Mouse (Mus musculus) MEL (cell line): Measurements from ENCODE around the gene AA467197. TPM values are rescaled to one million over a fixed set of nuclear protein-coding genes. Genes with fewer than 3 reads are reported as not detected.

Source experiments
- DNase-seq: peaks from one replicate; pipeline ENCODE4 v3.0.0; 2011; ENCODE audit warnings: low read depth, low spot score
- H3K27ac ChIP-seq: 2 replicates; pipeline ENCODE4 v1.5.1; 2012; ENCODE audit warnings: low read depth, mild to moderate bottlenecking, control low read depth, low read length, moderate library complexity; ENCODE audit not compliant: control insufficient read depth
- H3K27me3 ChIP-seq, 2 experiments: fragments of 150-350 bp in 1 of 2; sonication (generic) in 1 of 2; 2 replicates each; pipeline ENCODE4 v1.6.1; 2012; ENCODE audit warnings: low read length in 2 of 2, mild to moderate bottlenecking in 2 of 2, improper control_type of control experiment in 1 of 2, moderate library complexity in 1 of 2; ENCODE audit not compliant: insufficient read depth in 2 of 2, control insufficient read depth in 1 of 2
- H3K36me3 ChIP-seq, 2 experiments: 2 replicates each; pipeline ENCODE4 v1.6.1; 2012 to 2014; ENCODE audit warnings: low read length in 2 of 2, improper control_type of control experiment in 1 of 2, inconsistent platforms in 1 of 2, mild to moderate bottlenecking in 1 of 2; ENCODE audit not compliant: insufficient read depth in 2 of 2, control insufficient read depth in 1 of 2
- H3K4me1 ChIP-seq, 2 experiments: fragments of 150-350 bp in 1 of 2; sonication (generic) in 1 of 2; 2 replicates each; pipeline ENCODE4 v1.6.1; 2012; ENCODE audit warnings: low read length in 2 of 2, improper control_type of control experiment in 1 of 2, mild to moderate bottlenecking in 1 of 2; ENCODE audit not compliant: insufficient read depth in 2 of 2, control insufficient read depth in 1 of 2
- H3K4me3 ChIP-seq, 2 experiments: fragments of 150-350 bp in 1 of 2; sonication (generic) in 1 of 2; 2 replicates each; pipeline ENCODE4 v1.5.1; 2012; ENCODE audit warnings: low read depth in 2 of 2, low read length in 2 of 2, mild to moderate bottlenecking in 2 of 2, moderate library complexity in 2 of 2, control low read depth in 1 of 2, improper control_type of control experiment in 1 of 2; ENCODE audit not compliant: control insufficient read depth in 1 of 2, insufficient read depth in 1 of 2
- H3K79me2 ChIP-seq: 2 replicates; pipeline ENCODE4 v1.6.1; 2012; ENCODE audit warnings: mild to moderate bottlenecking, low read length, moderate library complexity; ENCODE audit not compliant: control insufficient read depth, poor library complexity, insufficient read depth
- H3K9ac ChIP-seq: 2 replicates; pipeline ENCODE4 v1.6.1; 2012; ENCODE audit warnings: low read depth, mild to moderate bottlenecking, control low read depth, low read length, moderate library complexity; ENCODE audit not compliant: control insufficient read depth, poor library complexity, severe bottlenecking
- H3K9me3 ChIP-seq: fragments of 150-350 bp; sonication (generic); replicated peaks from 2 replicates; pipeline ENCODE4 v1.6.1; 2012; ENCODE audit warnings: mild to moderate bottlenecking, low read length, improper control_type of control experiment, moderate library complexity; ENCODE audit not compliant: insufficient read depth
- BHLHE40 ChIP-seq: IDR thresholded peaks from 2 replicates; pipeline ENCODE4 v1.6.1; 2012; ENCODE audit warnings: low read depth, mild to moderate bottlenecking, inconsistent platforms, low read length, improper control_type of control experiment, borderline replicate concordance
- CTCF ChIP-seq, 3 experiments: IDR thresholded peaks in 2 of 3; conservative IDR thresholded peaks in 1 of 3; 2 replicates each; pipeline ENCODE4 v1.5.1; 2011 to 2012; ENCODE audit warnings: low read length in 3 of 3, low read depth in 2 of 3, mild to moderate bottlenecking in 2 of 3, improper control_type of control experiment in 1 of 3, inconsistent platforms in 1 of 3, mixed read lengths in 1 of 3, moderate library complexity in 1 of 3; ENCODE audit not compliant: control insufficient read depth in 1 of 3, insufficient read depth in 1 of 3, poor library complexity in 1 of 3, severe bottlenecking in 1 of 3
- E2F4 ChIP-seq: IDR thresholded peaks from 2 replicates; pipeline ENCODE4 v1.6.1; 2011; ENCODE audit warnings: low read depth, low read length, improper control_type of control experiment, borderline replicate concordance
- EP300 ChIP-seq, 2 experiments: IDR thresholded peaks; 2 replicates each; pipeline ENCODE4 v1.6.1; 2011; ENCODE audit warnings: improper control_type of control experiment in 2 of 2, low read length in 2 of 2, low read depth in 1 of 2, mild to moderate bottlenecking in 1 of 2
- GATA1 ChIP-seq: IDR thresholded peaks from 2 replicates; pipeline ENCODE4 v1.6.1; 2011; ENCODE audit warnings: low read depth, low read length, improper control_type of control experiment
- MAX ChIP-seq: IDR thresholded peaks from 2 replicates; pipeline ENCODE4 v1.6.1; 2011; ENCODE audit warnings: low read length, improper control_type of control experiment
- MYC ChIP-seq: IDR thresholded peaks from 2 replicates; pipeline ENCODE4 v1.6.1; 2011; ENCODE audit warnings: low read depth, mild to moderate bottlenecking, low read length, improper control_type of control experiment, moderate library complexity
- NELFE ChIP-seq: IDR thresholded peaks from 2 replicates; pipeline ENCODE4 v1.6.1; 2011; ENCODE audit warnings: low read depth, low read length, improper control_type of control experiment
- NRF1 ChIP-seq: IDR thresholded peaks from 2 replicates; pipeline ENCODE4 v1.6.1; 2014; ENCODE audit warnings: low read depth, mild to moderate bottlenecking, inconsistent platforms, low read length, improper control_type of control experiment, moderate library complexity; ENCODE audit not compliant: poor library complexity, insufficient read depth, severe bottlenecking
- RAD21 ChIP-seq: IDR thresholded peaks from 2 replicates; pipeline ENCODE4 v1.6.1; 2011; ENCODE audit warnings: mild to moderate bottlenecking, low read depth, low read length, improper control_type of control experiment
- SIN3A ChIP-seq: IDR thresholded peaks from 2 replicates; pipeline ENCODE4 v1.6.1; 2012; ENCODE audit warnings: low read length, improper control_type of control experiment, inconsistent platforms
- TBP ChIP-seq: IDR thresholded peaks from 2 replicates; pipeline ENCODE4 v1.8.0; 2011; ENCODE audit warnings: low read depth, low read length, improper control_type of control experiment
- TCF12 ChIP-seq: IDR thresholded peaks from 2 replicates; pipeline ENCODE4 v1.6.1; 2014; ENCODE audit warnings: low read depth, mild to moderate bottlenecking, inconsistent platforms, low read length, improper control_type of control experiment, moderate library complexity
- ZMIZ1 ChIP-seq: IDR thresholded peaks from 2 replicates; pipeline ENCODE4 v1.6.1; 2012; ENCODE audit warnings: low read depth, mild to moderate bottlenecking, inconsistent platforms, low read length, improper control_type of control experiment, moderate library complexity
- polyA plus RNA-seq, 2 experiments: library from polyadenylated mRNA; stranded (reverse) in 1 of 2; unstranded in 1 of 2; fragments of >175 nt in 1 of 2; fragments of >200 nt in 1 of 2; gene quantifications; 2 replicates each; pipeline versions ENCODE4 v1.2.1 to v1.2.4; 2012; ENCODE audit warnings: low replicate concordance in 2 of 2, low read depth in 1 of 2; ENCODE audit not compliant: insufficient read length in 2 of 2, insufficient read depth in 1 of 2, missing spikeins in 1 of 2
- total RNA-seq: library from RNA; depleted of rRNA; stranded (reverse); fragments of 300-350 nt; gene quantifications from 2 replicates; pipeline ENCODE4 v1.2.3, GENCODE M21; 2012

The AA467197 gene
- total and polyA plus RNA-seq, 3 experiments, result not detected

DNA sequence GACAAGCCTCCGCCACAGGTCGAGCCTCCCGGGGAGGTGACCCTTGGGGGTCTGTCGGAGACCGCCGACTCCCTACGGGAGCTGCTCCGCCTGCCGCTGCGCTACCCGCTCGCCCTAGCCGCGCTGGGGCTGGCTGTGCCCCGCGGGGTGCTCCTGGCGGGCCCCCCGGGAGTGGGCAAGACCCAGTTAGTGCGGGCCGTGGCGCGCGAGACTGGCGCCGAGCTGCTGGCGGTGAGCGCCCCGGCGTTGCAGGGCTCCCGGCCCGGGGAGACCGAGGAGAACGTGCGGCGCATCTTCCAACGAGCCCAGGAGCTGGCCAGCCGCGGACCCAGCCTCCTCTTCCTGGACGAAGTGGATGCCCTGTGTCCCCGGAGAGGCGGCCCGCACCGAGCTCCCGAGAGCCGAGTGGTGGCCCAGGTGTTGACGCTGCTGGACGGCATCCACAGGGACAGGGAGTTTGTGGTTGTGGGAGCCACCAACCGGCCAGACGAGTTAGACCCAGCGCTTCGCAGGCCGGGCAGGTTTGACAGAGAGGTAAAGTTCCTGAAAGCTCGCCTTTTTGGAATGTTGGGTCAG, 5.5 kb upstream of the AA467197 start:
- H3K9ac ChIP-seq, result peak overlapping the region; percentile 100
- TF ChIP-seq TBP, result no peak
- no peak for TF ChIP-seq MYC
- TF ChIP-seq TCF12, result no peak
- TF ChIP-seq E2F4, result no peak
- TF ChIP-seq BHLHE40, result no peak
- TF ChIP-seq MAX, result no peak; the same call in 1 of the 2 replicates
- 0 out of 6 replicates have a peak, but pooled peaks of 1 of the 3 experiments have one; percentile 1 for TF ChIP-seq CTCF (IDR thresholded peaks at IDR 0.05 in 2 of 3, conservative IDR thresholded peaks at IDR 0.05 in 1 of 3; ENCODE audit: control insufficient read depth in 1 of 3, insufficient read depth in 1 of 3, low read depth in 2 of 3, low read length in 3 of 3, poor library complexity in 1 of 3, severe bottlenecking in 1 of 3)
- no peak for TF ChIP-seq EP300 (IDR thresholded peaks at IDR 0.05; ENCODE audit: low read depth in 1 of 2, low read length in 2 of 2)
- TF ChIP-seq RAD21, result no peak
- TF ChIP-seq, all 39 proteins: peak for 1
- H3K4me1 ChIP-seq, result peaks cover 2 to 4% of the 10 kb centered on the region in 2 experiments; a peak in 2 of 4 replicates
- H3K27ac ChIP-seq, result no peak overlapping the region
- H3K4me3 ChIP-seq, result peak overlapping the region; percentile 70 to 98
- no peaks in the 10 kb centered on the region for H3K9me3 ChIP-seq
- peaks cover 1 to 7% of the 10 kb centered on the region in 2 experiments; a peak in 2 of 4 replicates for H3K36me3 ChIP-seq
- peak; percentile 44 for DNase-seq
- peaks cover 0 to 2% of the 10 kb centered on the region in 2 experiments; a peak in 1 of 4 replicates for H3K27me3 ChIP-seq
- peaks cover 21% of the 10 kb centered on the region for H3K79me2 ChIP-seq

DNA sequence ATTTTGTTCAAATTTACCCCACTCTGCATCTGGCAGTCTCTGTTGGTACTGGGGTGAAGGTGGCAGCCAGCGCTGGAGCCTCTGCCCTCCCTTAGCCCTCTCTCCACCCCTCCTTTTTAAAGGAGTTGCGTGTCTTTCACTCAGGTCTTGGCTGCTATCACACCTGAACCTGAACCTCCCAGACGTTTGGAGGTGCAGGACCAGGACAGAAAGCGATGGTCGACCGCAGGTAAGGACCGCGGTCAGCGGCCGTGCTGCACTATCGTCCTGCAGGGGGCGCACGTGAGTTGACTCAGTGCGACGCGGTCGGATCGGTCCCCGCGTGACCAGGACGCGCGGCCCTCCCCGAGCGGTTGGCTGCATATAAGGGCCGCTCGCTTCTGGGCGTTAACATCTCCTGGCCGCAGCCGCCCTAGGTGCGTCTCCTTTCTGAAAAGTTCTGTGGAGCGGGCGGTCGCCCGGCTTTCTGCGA, 776 bp downstream of the AA467197 start:
- TF ChIP-seq E2F4 (no peak), CTCF (IDR thresholded peaks at IDR 0.05 in 2 of 3, conservative IDR thresholded peaks at IDR 0.05 in 1 of 3; ENCODE audit: control insufficient read depth in 1 of 3, insufficient read depth in 1 of 3, low read depth in 2 of 3, low read length in 3 of 3, poor library complexity in 1 of 3, severe bottlenecking in 1 of 3) (peak in 2 of 3 experiments; percentile 13 to 42; a peak in 4 of 6 replicates)
- no peak overlapping the region for H3K4me3 ChIP-seq
- no peak for DNase-seq
- H3K36me3 ChIP-seq, result peaks cover 0 to under 1% of the 10 kb centered on the region in 2 experiments; a peak in 2 of 4 replicates
- H3K27ac ChIP-seq, result no peak overlapping the region
- H3K9ac ChIP-seq, result no peak overlapping the region
- peaks cover 0 to 1% of the 10 kb centered on the region in 2 experiments; a peak in 1 of 4 replicates for H3K4me1 ChIP-seq
- peaks cover 0 to 2% of the 10 kb centered on the region in 2 experiments; a peak in 1 of 4 replicates for H3K27me3 ChIP-seq
- no peaks in the 10 kb centered on the region for H3K9me3 ChIP-seq
- peaks cover 1% of the 10 kb centered on the region; the same call in 1 of the 2 replicates for H3K79me2 ChIP-seq

DNA sequence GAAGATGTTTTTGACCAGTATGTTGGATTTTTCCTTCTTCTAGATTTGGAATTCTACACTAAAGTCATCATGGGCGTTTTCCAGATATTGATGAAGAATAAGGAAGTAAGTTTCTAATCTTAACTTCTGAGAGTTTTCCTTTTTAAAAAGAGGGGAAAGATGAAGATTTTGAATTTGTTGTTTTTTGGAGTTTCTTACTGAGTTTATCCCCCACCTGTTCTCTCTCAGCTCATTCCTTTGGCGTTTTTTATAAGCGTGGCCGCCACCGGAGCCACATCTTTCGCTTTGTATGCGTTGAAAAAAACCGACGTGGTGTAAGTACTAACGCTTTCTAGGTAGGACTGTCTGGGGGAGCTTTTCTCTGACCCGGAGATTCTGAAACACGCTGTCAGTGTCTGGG, 1.2 kb downstream of the AA467197 start:
- Histone ChIP-seq H3K27ac (no peak overlapping the region), H3K27me3 (peaks cover 0 to 2% of the 10 kb centered on the region in 2 experiments; a peak in 1 of 4 replicates), H3K9ac (no peak overlapping the region), H3K4me3 (no peak overlapping the region), H3K4me1 (no peaks in the 10 kb centered on the region), H3K79me2 (no peaks in the 10 kb centered on the region), H3K9me3 (no peaks in the 10 kb centered on the region), H3K36me3 (no peaks in the 10 kb centered on the region)
- no peak for DNase-seq
- no peak for TF ChIP-seq SIN3A
- TF ChIP-seq ZMIZ1, result no peak
- TF ChIP-seq GATA1, result no peak
- no peak for TF ChIP-seq NRF1
- TF ChIP-seq NELFE, result no peak
